Mouse (Mus musculus) brain, embryonic 14.5 days (tissue): ENCODE measurements around the gene Sbno2.

Experiments
- CTCF ChIP-seq: fragments of 200-500 bp; IDR thresholded peaks from 2 replicates; pipeline ENCODE4 v1.5.1; 2012; ENCODE audit warnings: inconsistent platforms, mild to moderate bottlenecking, moderate library complexity, borderline replicate concordance; ENCODE audit not compliant: insufficient read depth, insufficient read length; ENCODE audit errors: extremely low read depth
- POLR2A ChIP-seq: fragments of 200-500 bp; IDR thresholded peaks from 2 replicates; pipeline ENCODE4 v1.6.1; 2012; ENCODE audit warnings: mild to moderate bottlenecking, inconsistent platforms, borderline replicate concordance; ENCODE audit not compliant: poor library complexity, insufficient read depth, insufficient read length, severe bottlenecking; ENCODE audit errors: extremely low read depth

- TF ChIP-seq CTCF, result no peak
- no peak for TF ChIP-seq POLR2A
Measured at GRCm38 (mm10) chr10:80048834-80049233, 56.5 kb downstream of the Sbno2 start.
